Mouse (Mus musculus) heart, embryonic 15.5 days (tissue): ENCODE measurements at regions not wholly inside any gene's neighbourhood (a gene's known extent, or its start where the extent isn't known, plus 50 kb on each side); places are given as distances from the start of the nearest gene placed in this dataset.

ENCODE experiments used
- ATAC-seq: fragments of 200-750 bp; cut with Nextera tagmentation; replicated peaks from 2 replicates; pipeline ENCODE4 v1.8.0; 2017; ENCODE audit warnings: low read depth, moderate TSS enrichment; ENCODE audit not compliant: insufficient number of reproducible peaks, insufficient read depth, low FRiP score
- H3K27ac ChIP-seq: fragments of 300-500 bp; sonication (generic); 2 replicates; pipeline ENCODE4 v1.5.1; 2015; ENCODE audit warnings: mild to moderate bottlenecking, inconsistent platforms
- H3K27me3 ChIP-seq: fragments of 300-500 bp; sonication (generic); 2 replicates; pipeline ENCODE4 v1.6.1; 2015; ENCODE audit warnings: inconsistent platforms
- H3K36me3 ChIP-seq: fragments of 300-500 bp; sonication (generic); 2 replicates; pipeline ENCODE4 v1.6.1; 2015; ENCODE audit warnings: mild to moderate bottlenecking, inconsistent platforms
- H3K4me1 ChIP-seq: fragments of 300-500 bp; sonication (generic); replicated peaks from 2 replicates; pipeline ENCODE4 v1.6.1; 2015; ENCODE audit warnings: inconsistent platforms
- H3K4me2 ChIP-seq: fragments of 300-500 bp; sonication (generic); 2 replicates; pipeline ENCODE4 v1.6.1; 2015; ENCODE audit warnings: inconsistent platforms, mild to moderate bottlenecking, moderate library complexity
- H3K4me3 ChIP-seq: fragments of 300-500 bp; sonication (generic); 2 replicates; pipeline ENCODE4 v1.5.1; 2015; ENCODE audit warnings: mild to moderate bottlenecking, inconsistent platforms
- H3K9ac ChIP-seq: fragments of 300-500 bp; sonication (generic); 2 replicates; pipeline ENCODE4 v1.6.1; 2015; ENCODE audit warnings: mild to moderate bottlenecking, inconsistent platforms
- H3K9me3 ChIP-seq: fragments of 300-500 bp; sonication (generic); replicated peaks from 2 replicates; pipeline ENCODE4 v1.6.1; 2016; ENCODE audit warnings: inconsistent platforms
- WGBS: fragments of 180-500 bp; shearing (Covaris S2); methylation state at CpG from one replicate; pipeline ENCODE4 v1.1.7; 2015; ENCODE audit warnings: mixed read lengths; 5-methylcytosine and 5-hydroxymethylcytosine counted together

DNA sequence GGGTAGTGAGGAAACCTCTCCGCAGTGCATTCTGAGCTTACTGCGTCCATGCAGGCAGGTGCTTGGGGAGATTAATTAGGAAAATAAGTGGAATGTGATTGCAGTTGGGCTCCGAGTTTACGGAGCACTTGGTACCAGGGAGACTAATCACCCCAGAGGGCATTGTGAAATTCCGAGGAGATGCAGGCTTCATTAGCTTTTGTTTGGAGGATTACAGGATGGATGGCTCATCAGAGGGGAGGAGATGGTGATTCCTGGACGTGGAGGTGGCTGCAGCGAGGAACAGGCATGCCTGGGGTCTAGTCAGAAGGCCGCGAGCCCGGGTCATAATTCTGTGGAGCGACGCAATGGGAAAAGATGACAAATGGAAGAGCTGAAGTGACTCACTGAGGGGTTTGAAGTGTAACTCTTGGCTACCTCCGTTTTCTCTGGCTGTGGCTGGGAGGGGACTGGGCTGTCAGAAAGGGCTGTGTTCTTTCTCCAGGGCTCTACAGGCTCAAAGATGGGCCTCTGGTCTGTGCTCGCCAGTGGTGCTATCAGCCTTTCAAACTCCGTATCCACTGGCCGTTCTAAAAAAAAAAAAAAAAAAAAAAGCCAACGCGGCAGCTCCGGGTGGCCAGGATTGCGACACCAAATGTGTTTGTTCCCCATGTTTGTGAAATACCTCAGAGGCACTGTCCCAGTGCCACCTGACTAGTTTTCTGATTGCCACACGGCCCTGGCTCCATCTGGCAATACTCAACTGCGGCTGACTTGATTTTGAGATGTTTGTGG, 232.4 kb downstream of the 4933412E24Rik start:
- Histone ChIP-seq H3K27me3 (no peaks in the 10 kb centered on the region), H3K36me3 (no peaks in the 10 kb centered on the region), H3K4me3 (no peak overlapping the region), H3K9me3 (no peaks in the 10 kb centered on the region), H3K9ac (no peak overlapping the region), H3K27ac (no peak overlapping the region), H3K4me1 (peaks cover 16% of the 10 kb centered on the region), H3K4me2 (peak overlapping the region; percentile 31)
- WGBS, result 16% methylated on average over 22 of the region's 22 CpGs
- no peak for ATAC-seq

DNA sequence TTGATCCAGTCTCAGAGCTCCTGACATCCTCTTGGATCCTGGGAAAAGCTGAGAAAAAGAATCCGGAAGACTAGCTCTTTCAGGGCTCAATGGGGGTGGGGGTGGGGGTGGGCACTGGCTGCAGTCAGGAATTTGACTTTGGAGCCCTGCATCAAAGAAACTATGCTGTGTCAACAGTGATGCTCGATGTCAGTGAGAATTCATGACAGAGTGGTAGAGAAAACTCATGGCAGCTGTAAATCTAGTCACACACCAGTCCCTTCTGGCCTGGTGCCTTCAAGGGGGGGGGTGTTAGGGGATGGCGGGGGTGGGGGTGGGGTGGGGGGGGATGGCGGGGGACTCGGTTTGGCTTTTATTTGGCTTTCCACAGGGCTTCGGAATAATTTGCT, 233.0 kb downstream of the 4933412E24Rik start:
- Histone ChIP-seq H3K4me3 (no peak overlapping the region), H3K27ac (no peak overlapping the region), H3K9me3 (no peaks in the 10 kb centered on the region), H3K4me2 (peak overlapping the region; percentile 31), H3K36me3 (no peaks in the 10 kb centered on the region), H3K4me1 (peaks cover 16% of the 10 kb centered on the region), H3K27me3 (no peaks in the 10 kb centered on the region), H3K9ac (no peak overlapping the region)
- ATAC-seq, result no peak
- WGBS, result 3% methylated on average over 6 of the region's 6 CpGs

DNA sequence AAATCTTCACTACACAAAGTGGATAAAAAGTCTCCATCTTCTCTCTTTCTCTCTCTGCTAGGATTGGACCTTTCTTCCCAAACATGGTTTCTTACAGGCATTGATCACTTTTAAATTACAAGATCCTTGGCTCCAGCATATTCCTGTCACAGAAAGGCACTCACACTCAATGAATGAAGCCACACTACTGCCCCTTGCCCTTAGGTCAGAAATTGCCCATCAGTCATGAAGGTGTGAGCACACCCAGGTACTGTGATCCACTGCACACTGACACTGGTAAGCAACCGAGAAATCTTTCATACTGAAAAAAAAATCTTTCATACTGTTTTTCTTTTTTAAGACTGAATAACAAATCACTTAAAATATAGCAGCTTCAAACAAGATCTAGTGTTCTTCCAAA, 235.9 kb downstream of the 4933412E24Rik start:
- Histone ChIP-seq H3K4me1 (peaks cover 32% of the 10 kb centered on the region), H3K4me2 (no peak overlapping the region), H3K27ac (no peak overlapping the region), H3K27me3 (no peaks in the 10 kb centered on the region), H3K4me3 (no peak overlapping the region), H3K9ac (no peak overlapping the region), H3K36me3 (no peaks in the 10 kb centered on the region), H3K9me3 (no peaks in the 10 kb centered on the region)
- no peak for ATAC-seq
- 68% methylated on average over 1 of the region's 1 CpGs for WGBS

DNA sequence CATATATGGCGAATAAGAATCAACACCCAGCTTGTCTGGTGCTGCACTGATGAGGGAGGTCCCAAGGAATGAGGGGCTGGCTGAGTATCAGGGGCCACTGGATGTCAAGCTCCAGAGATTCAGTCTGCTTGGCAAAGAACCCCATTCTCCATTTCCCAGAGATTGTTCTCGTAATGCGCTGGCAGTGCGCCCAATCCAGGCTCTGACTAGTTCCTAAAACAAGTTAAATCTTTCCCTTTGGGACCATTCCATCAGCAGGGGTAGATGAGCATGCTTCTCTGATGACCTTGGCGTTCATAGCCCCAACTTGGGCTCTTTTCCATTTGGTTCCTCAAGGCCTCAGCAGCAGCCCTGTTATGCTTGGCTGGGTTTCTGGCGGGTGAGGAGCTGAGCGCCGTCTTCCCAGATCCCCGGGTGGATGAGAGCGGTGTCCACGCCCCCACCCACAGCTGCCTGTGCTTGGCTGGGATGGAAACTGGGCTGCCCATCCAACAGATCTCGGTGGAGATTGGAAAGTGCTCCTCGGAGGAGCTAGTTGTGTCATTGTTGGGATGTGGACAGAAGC, 239.0 kb downstream of the 4933412E24Rik start:
- no peaks in the 10 kb centered on the region for H3K27me3 ChIP-seq
- peaks cover 20% of the 10 kb centered on the region for H3K4me1 ChIP-seq
- no peak overlapping the region for H3K9ac ChIP-seq
- no peaks in the 10 kb centered on the region for H3K9me3 ChIP-seq
- H3K27ac ChIP-seq, result 0 out of 2 replicates have a peak overlapping the region, but pooled peaks have one; percentile 51
- H3K36me3 ChIP-seq, result no peaks in the 10 kb centered on the region
- 67% methylated on average over 13 of the region's 13 CpGs for whole genome bisulfite sequencing
- no peak overlapping the region for H3K4me3 ChIP-seq
- ATAC-seq, result peak; percentile 85
- no peak overlapping the region for H3K4me2 ChIP-seq

DNA sequence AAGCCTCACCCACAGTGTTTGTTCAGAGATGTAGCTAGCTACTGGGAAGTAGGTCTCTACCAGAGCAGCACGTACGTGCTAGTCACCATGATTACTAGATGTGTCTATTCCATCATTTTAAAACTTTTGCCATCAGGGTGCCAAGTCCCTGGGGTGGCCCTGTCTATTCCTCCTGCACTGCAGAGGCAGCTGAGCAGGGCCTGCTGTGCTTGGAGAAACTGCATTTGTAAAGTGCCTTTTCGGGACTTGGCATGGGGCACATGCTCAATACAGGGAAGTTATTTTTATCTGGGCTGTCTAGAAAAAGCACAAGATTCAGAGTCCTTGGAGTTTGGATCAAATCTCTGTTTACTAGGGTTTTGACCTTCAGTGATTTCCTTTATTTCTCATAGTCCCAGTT, 240.6 kb downstream of the 4933412E24Rik start:
- H3K27ac ChIP-seq, result peak overlapping the region; percentile 22
- no peak for ATAC-seq
- 64% methylated on average over 3 of the region's 3 CpGs for WGBS

DNA sequence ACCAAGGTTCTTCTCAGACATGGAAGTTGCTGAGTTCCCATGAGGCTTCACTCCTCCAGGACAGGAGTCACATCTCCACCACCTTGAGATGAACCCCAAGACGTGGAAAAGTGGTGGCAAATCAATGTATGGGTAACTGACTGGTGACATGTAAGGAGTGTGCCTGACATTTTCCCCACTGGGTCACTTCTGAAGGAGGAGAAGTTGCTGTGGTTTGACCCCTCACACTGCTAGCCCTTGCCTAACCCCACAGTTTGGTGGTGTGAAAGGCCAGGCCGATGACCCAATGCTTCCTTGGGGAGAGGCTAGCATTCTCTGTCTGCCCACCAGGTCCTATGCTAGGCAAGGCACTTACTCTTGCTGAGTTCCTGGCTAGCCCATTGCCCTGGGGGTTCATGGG, 242.4 kb downstream of the 4933412E24Rik start:
- Histone ChIP-seq H3K4me2 (no peak overlapping the region), H3K4me1 (peaks cover 20% of the 10 kb centered on the region), H3K9ac (no peak overlapping the region), H3K27ac (no peak overlapping the region), H3K9me3 (no peaks in the 10 kb centered on the region; the same call in 1 of the 2 replicates), H3K27me3 (no peaks in the 10 kb centered on the region), H3K36me3 (no peaks in the 10 kb centered on the region), H3K4me3 (no peak overlapping the region)
- WGBS, result 76% methylated on average over 2 of the region's 2 CpGs
- ATAC-seq, result no peak

More for the DNA sequence above, 240.6 kb downstream of the 4933412E24Rik start:
- Histone ChIP-seq H3K9me3 (no peaks in the 10 kb centered on the region; the same call in 1 of the 2 replicates), H3K27me3 (no peaks in the 10 kb centered on the region), H3K4me2 (no peak overlapping the region), H3K36me3 (no peaks in the 10 kb centered on the region), H3K4me1 (peaks cover 20% of the 10 kb centered on the region), H3K4me3 (no peak overlapping the region), H3K9ac (no peak overlapping the region)

DNA sequence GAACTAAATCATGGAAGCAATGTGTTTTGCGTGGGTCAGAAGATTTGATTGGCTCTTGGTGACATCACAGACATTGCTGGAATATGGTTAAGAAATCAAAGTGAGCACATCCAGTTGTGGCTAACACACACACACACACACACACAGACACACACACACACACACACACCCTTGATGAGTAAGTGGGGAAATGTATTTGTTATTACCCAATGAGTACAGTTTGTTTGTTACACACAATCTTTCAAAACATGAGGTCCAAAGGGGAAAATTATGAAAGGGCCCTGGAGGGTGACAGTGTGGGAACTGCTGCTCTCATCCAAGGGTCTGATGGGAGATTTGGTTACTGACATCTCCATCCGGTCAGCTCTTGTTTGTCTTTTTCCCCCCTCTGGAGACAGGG, 243.8 kb downstream of the 4933412E24Rik start:
- no peak for ATAC-seq

DNA sequence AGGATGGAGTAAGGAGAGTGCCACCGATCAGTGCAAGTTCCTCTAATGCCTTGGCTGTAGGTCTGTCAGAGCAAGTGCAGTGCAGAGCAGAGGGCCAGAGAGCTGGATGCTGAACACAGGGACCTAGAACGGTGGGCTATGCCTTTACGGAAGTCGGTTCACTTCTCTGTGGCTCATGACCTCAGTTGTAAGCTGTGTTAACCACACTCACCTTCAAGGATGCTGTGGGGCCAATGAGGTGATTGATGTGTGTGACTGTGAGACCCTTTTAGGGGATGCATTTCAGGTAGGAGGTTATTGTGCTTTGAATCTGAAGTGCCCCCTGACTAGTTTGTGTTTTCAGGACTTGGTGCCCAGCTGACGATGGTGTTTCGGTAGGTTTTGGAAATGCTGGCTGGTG, 254.4 kb downstream of the 4933412E24Rik start:
- Histone ChIP-seq H3K36me3 (no peaks in the 10 kb centered on the region), H3K4me2 (no peak overlapping the region), H3K27me3 (no peaks in the 10 kb centered on the region), H3K4me1 (peaks cover 18% of the 10 kb centered on the region), H3K27ac (no peak overlapping the region), H3K9me3 (no peaks in the 10 kb centered on the region), H3K4me3 (no peak overlapping the region), H3K9ac (no peak overlapping the region)
- 83% methylated on average over 6 of the region's 6 CpGs for WGBS
- no peak for ATAC-seq

More for the DNA sequence above, 243.8 kb downstream of the 4933412E24Rik start:
- Histone ChIP-seq H3K9ac (no peak overlapping the region), H3K27me3 (no peaks in the 10 kb centered on the region), H3K27ac (no peak overlapping the region), H3K36me3 (no peaks in the 10 kb centered on the region), H3K4me2 (no peak overlapping the region), H3K4me1 (peaks cover 20% of the 10 kb centered on the region), H3K4me3 (no peak overlapping the region), H3K9me3 (no peaks in the 10 kb centered on the region; the same call in 1 of the 2 replicates)
- 94% methylated on average over 2 of the region's 2 CpGs for WGBS

DNA sequence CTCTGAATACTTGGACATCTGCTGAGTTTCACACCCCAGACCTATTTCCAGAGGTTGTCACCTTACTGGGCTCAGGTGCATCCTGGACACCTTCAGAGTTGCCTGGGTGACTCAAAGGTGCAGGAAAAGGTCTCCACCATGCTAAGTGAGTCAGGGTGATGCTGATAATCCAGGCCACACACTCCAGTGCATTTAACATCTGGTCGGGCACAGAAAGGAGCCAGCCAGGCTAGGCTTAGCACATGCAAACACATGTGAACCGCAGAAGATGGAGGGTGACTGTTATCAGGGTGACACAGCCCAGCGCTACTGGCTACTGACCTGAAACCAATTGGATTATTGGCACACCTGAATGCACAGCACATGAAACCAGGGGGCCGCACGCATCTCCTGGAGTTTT, 255.9 kb downstream of the 4933412E24Rik start:
- Histone ChIP-seq H3K4me2 (0 out of 2 replicates have a peak overlapping the region, but pooled peaks have one; percentile 39), H3K27me3 (no peaks in the 10 kb centered on the region), H3K4me1 (peaks cover 22% of the 10 kb centered on the region), H3K27ac (peak overlapping the region; percentile 48), H3K9me3 (no peaks in the 10 kb centered on the region), H3K9ac (no peak overlapping the region), H3K4me3 (no peak overlapping the region), H3K36me3 (no peaks in the 10 kb centered on the region)
- no peak for ATAC-seq
- WGBS, result 87% methylated on average over 5 of the region's 5 CpGs

DNA sequence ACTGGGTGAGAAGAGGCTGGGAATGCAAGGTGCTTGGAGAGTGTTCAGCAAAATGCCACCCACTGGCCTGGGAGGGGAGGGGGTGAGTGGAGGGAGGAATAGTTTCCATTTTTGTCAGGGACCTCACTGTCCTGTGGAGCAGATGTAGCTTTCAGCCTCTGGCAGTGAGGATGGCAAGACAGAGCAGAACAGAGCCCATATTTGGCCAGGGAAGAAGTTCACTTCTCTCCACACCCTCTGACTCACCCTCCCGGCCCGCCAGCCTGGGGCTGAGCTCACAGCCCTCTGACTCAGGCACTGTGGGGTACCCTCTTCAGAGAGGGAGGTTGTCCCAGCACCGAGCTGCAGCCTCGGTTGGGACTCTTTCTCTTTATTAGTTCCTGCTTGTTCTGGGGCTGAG, 256.8 kb downstream of the 4933412E24Rik start:
- Histone ChIP-seq H3K27me3 (no peaks in the 10 kb centered on the region), H3K4me1 (peaks cover 22% of the 10 kb centered on the region), H3K4me3 (no peak overlapping the region), H3K27ac (peak overlapping the region; percentile 48), H3K9ac (no peak overlapping the region), H3K4me2 (peak overlapping the region; percentile 39), H3K36me3 (no peaks in the 10 kb centered on the region), H3K9me3 (no peaks in the 10 kb centered on the region)
- ATAC-seq, result peak; percentile 83
- 18% methylated on average over 4 of the region's 4 CpGs for WGBS

DNA sequence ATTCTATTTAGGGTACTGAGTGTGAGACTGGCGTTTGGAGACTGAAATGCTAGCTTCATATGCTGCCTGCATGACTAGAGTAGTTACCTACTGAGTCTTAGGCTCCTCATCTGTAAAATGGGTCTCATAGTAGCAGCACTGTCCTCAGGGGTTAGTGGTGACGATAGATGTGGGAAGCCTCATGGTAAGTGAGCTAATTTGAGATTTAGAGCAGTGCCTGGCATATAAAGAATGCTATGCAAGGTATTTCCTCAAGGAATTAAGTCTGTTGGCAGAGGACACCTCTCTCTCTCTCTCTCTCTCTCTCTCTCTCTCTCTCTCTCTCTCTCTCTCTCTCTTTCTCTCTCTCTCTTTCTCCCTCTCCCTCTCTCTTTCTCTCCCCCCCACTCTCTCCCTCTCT, 257.4 kb downstream of the 4933412E24Rik start:
- H3K9me3 ChIP-seq, result no peaks in the 10 kb centered on the region
- H3K27ac ChIP-seq, result peak overlapping the region; percentile 48; the same call in 1 of the 2 replicates
- H3K4me1 ChIP-seq, result peaks cover 22% of the 10 kb centered on the region
- no peak overlapping the region for H3K4me3 ChIP-seq
- 59% methylated on average over 2 of the region's 2 CpGs for whole genome bisulfite sequencing
- no peak for ATAC-seq
- no peak overlapping the region for H3K9ac ChIP-seq
- H3K36me3 ChIP-seq, result no peaks in the 10 kb centered on the region
- H3K27me3 ChIP-seq, result no peaks in the 10 kb centered on the region
- H3K4me2 ChIP-seq, result no peak overlapping the region

DNA sequence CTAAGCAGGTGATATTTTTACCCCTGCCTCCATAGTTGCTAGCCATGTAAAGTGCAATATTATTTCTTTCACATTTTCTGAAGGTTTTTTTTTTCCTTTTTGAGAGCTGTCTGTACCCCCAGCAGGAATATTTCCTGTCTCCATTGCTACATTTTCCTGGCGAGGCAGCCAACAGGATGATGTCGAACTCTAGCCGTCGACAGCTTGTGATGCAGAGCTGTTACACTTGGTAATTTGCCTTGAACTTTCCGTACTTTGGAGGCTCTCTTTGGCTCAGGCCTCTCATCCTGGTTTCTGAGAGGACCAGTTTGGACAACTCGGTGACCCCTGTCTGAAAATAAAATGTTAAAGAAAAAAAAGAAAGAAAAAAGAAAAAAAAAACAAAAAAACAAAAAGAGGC, 260.3 kb downstream of the 4933412E24Rik start:
- no peaks in the 10 kb centered on the region for H3K36me3 ChIP-seq
- no peaks in the 10 kb centered on the region for H3K9me3 ChIP-seq
- H3K4me3 ChIP-seq, result no peak overlapping the region
- H3K9ac ChIP-seq, result no peak overlapping the region
- peaks cover 22% of the 10 kb centered on the region for H3K4me1 ChIP-seq
- no peaks in the 10 kb centered on the region for H3K27me3 ChIP-seq
- H3K27ac ChIP-seq, result no peak overlapping the region
- no peak overlapping the region for H3K4me2 ChIP-seq
- WGBS, result 23% methylated on average over 6 of the region's 6 CpGs
- ATAC-seq, result no peak
